Mouse (Mus musculus): ENCODE data around the gene Gm20388. TPM values are rescaled to one million over a fixed set of nuclear protein-coding genes. Genes with fewer than 3 reads are reported as not detected.
A peak's percentile ranks its signal among the peaks of the same experiment; 100 is the strongest.

The Gm20388 gene
- polyA plus RNA-seq, 1 experiment from 2014 or later, result not detected

GRCm38 (mm10) chr8:121391254-121391653, 1480.6 kb downstream of the Gm20388 start:
- Histone ChIP-seq H3K36me3 (ENCODE audit: control insufficient read depth, insufficient read depth) (no peaks in the 10 kb centered on the region), H3K4me1 (replicated peaks; ENCODE audit: control insufficient read depth, insufficient read depth, low read length) (no peaks in the 10 kb centered on the region), H3K27ac (ENCODE audit: low read depth, low read length) (no peak overlapping the region), H3K4me2 (replicated peaks; ENCODE audit: low read depth) (no peak overlapping the region), H3K9ac (ENCODE audit: low read depth, low read length) (no peak overlapping the region), H3K9me3 (ENCODE audit: control insufficient read depth) (no peaks in the 10 kb centered on the region), H3K27me3 (replicated peaks; ENCODE audit: control insufficient read depth, insufficient read depth, low read length) (peaks cover 56% of the 10 kb centered on the region), H3K4me3 (ENCODE audit: low read depth, low read length) (no peak overlapping the region)
- no peak for ATAC-seq
- no peak for TF ChIP-seq CTCF (IDR thresholded peaks at IDR 0.05; ENCODE audit: low read depth)
- WGBS, result 34% methylated on average over 9 of the region's 9 CpGs

GRCm38 (mm10) chr8:121391771-121392170, 1481.1 kb downstream of the Gm20388 start:
- no peak for ATAC-seq
- 19% methylated on average over 12 of the region's 12 CpGs for WGBS
- Histone ChIP-seq H3K4me1 (replicated peaks; ENCODE audit: control insufficient read depth, insufficient read depth, low read length) (no peaks in the 10 kb centered on the region), H3K9ac (ENCODE audit: low read depth, low read length) (no peak overlapping the region), H3K4me2 (replicated peaks; ENCODE audit: low read depth) (no peak overlapping the region), H3K9me3 (ENCODE audit: control insufficient read depth) (no peaks in the 10 kb centered on the region), H3K4me3 (ENCODE audit: low read depth, low read length) (no peak overlapping the region), H3K27me3 (replicated peaks; ENCODE audit: control insufficient read depth, insufficient read depth, low read length) (peaks cover 61% of the 10 kb centered on the region), H3K36me3 (ENCODE audit: control insufficient read depth, insufficient read depth) (no peaks in the 10 kb centered on the region), H3K27ac (ENCODE audit: low read depth, low read length) (no peak overlapping the region)
- no peak for TF ChIP-seq CTCF (IDR thresholded peaks at IDR 0.05; ENCODE audit: low read depth)

GRCm38 (mm10) chr8:121392482-121392881, 1481.8 kb downstream of the Gm20388 start:
- Histone ChIP-seq H3K36me3 (ENCODE audit: control insufficient read depth, insufficient read depth) (no peaks in the 10 kb centered on the region), H3K27me3 (replicated peaks; ENCODE audit: control insufficient read depth, insufficient read depth, low read length) (peaks cover 64% of the 10 kb centered on the region), H3K4me1 (replicated peaks; ENCODE audit: control insufficient read depth, insufficient read depth, low read length) (no peaks in the 10 kb centered on the region), H3K27ac (ENCODE audit: low read depth, low read length) (no peak overlapping the region), H3K9ac (ENCODE audit: low read depth, low read length) (no peak overlapping the region), H3K4me3 (ENCODE audit: low read depth, low read length) (no peak overlapping the region), H3K9me3 (ENCODE audit: control insufficient read depth) (no peaks in the 10 kb centered on the region), H3K4me2 (replicated peaks; ENCODE audit: low read depth) (no peak overlapping the region)
- ATAC-seq, result no peak
- no peak for TF ChIP-seq CTCF (IDR thresholded peaks at IDR 0.05; ENCODE audit: low read depth)
- WGBS, result 34% methylated on average over 10 of the region's 10 CpGs

DNA sequence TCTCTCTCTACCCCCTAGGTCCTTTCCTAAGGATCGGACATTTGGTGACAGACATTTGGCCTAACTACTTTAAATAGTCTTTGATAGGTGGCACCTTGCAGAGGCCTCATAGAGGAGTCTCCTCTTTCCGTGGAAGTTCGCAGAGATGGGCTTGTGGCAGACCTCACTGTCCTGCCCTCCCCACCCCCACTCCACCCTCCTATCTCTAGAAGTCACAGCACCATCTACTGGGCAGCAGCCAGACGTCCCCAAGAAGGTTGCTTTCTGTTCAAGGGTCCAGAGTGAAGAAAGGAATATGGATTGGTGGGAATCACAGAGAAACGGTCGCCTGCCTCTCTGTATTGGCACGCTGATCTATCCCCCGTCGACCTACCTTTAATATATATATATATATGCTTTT, 1482.5 kb downstream of the Gm20388 start:
- no peak overlapping the region for H3K27ac ChIP-seq (ENCODE audit: low read depth, low read length)
- no peaks in the 10 kb centered on the region for H3K36me3 ChIP-seq (ENCODE audit: control insufficient read depth, insufficient read depth)
- H3K27me3 ChIP-seq (replicated peaks; ENCODE audit: control insufficient read depth, insufficient read depth, low read length), result peaks cover 69% of the 10 kb centered on the region
- H3K4me2 ChIP-seq (replicated peaks; ENCODE audit: low read depth), result no peak overlapping the region
- H3K4me1 ChIP-seq (replicated peaks; ENCODE audit: control insufficient read depth, insufficient read depth, low read length), result no peaks in the 10 kb centered on the region
- TF ChIP-seq CTCF (IDR thresholded peaks at IDR 0.05; ENCODE audit: low read depth), result peak; percentile 78
- H3K9ac ChIP-seq (ENCODE audit: low read depth, low read length), result no peak overlapping the region
- H3K9me3 ChIP-seq (ENCODE audit: control insufficient read depth), result no peaks in the 10 kb centered on the region
- 13% methylated on average over 9 of the region's 9 CpGs for WGBS
- no peak for ATAC-seq
- no peak overlapping the region for H3K4me3 ChIP-seq (ENCODE audit: low read depth, low read length)

GRCm38 (mm10) chr8:121394686-121395085, 1484.0 kb downstream of the Gm20388 start:
- Histone ChIP-seq H3K27me3 (replicated peaks; ENCODE audit: control insufficient read depth, insufficient read depth, low read length) (peaks cover 72% of the 10 kb centered on the region), H3K27ac (ENCODE audit: low read depth, low read length) (no peak overlapping the region), H3K36me3 (ENCODE audit: control insufficient read depth, insufficient read depth) (no peaks in the 10 kb centered on the region), H3K4me2 (replicated peaks; ENCODE audit: low read depth) (no peak overlapping the region), H3K9me3 (ENCODE audit: control insufficient read depth) (no peaks in the 10 kb centered on the region), H3K4me1 (replicated peaks; ENCODE audit: control insufficient read depth, insufficient read depth, low read length) (no peaks in the 10 kb centered on the region), H3K9ac (ENCODE audit: low read depth, low read length) (no peak overlapping the region), H3K4me3 (ENCODE audit: low read depth, low read length) (no peak overlapping the region)
- TF ChIP-seq CTCF (IDR thresholded peaks at IDR 0.05; ENCODE audit: low read depth), result no peak
- ATAC-seq, result no peak
- 75% methylated on average over 5 of the region's 5 CpGs for WGBS

- Histone ChIP-seq H3K9me3 (ENCODE audit: control insufficient read depth) (no peaks in the 10 kb centered on the region), H3K27ac (ENCODE audit: low read depth, low read length) (no peak overlapping the region), H3K4me1 (replicated peaks; ENCODE audit: control insufficient read depth, insufficient read depth, low read length) (no peaks in the 10 kb centered on the region), H3K9ac (ENCODE audit: low read depth, low read length) (no peak overlapping the region), H3K27me3 (replicated peaks; ENCODE audit: control insufficient read depth, insufficient read depth, low read length) (peaks cover 65% of the 10 kb centered on the region), H3K36me3 (ENCODE audit: control insufficient read depth, insufficient read depth) (no peaks in the 10 kb centered on the region), H3K4me3 (ENCODE audit: low read depth, low read length) (no peak overlapping the region), H3K4me2 (replicated peaks; ENCODE audit: low read depth) (no peak overlapping the region)
- WGBS, result 72% methylated on average over 11 of the region's 11 CpGs
- TF ChIP-seq CTCF (IDR thresholded peaks at IDR 0.05; ENCODE audit: low read depth), result no peak
- no peak for ATAC-seq
Measured at GRCm38 (mm10) chr8:121395316-121395715, 1484.7 kb downstream of the Gm20388 start.

DNA sequence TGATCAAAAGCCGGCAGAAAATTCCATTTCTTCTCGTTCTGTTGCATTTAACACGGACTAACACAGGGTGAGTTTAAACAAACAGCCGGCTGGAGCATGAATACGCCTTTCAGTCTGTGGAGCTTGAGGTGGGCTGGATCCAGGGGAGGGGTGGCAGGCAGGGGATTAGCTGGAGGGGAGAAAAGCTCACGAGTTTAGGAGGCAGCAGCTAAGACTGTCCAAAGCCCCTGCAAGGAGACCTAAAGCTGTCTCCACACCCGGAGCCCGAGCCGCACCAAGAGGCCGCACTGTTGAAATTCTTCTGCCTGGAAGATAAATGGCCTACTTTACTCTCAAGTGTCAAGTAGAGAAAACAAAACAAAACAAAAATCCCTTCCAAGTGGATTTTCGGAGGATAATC, 1485.5 kb downstream of the Gm20388 start:
- H3K4me3 ChIP-seq (ENCODE audit: low read depth, low read length), result no peak overlapping the region

More for the DNA sequence above, 1485.5 kb downstream of the Gm20388 start:
- no peaks in the 10 kb centered on the region for H3K36me3 ChIP-seq (ENCODE audit: control insufficient read depth, insufficient read depth)
- ATAC-seq, result no peak
- WGBS, result 37% methylated on average over 11 of the region's 11 CpGs
- H3K4me2 ChIP-seq (replicated peaks; ENCODE audit: low read depth), result no peak overlapping the region
- H3K4me1 ChIP-seq (replicated peaks; ENCODE audit: control insufficient read depth, insufficient read depth, low read length), result no peaks in the 10 kb centered on the region
- no peak overlapping the region for H3K27ac ChIP-seq (ENCODE audit: low read depth, low read length)
- H3K27me3 ChIP-seq (replicated peaks; ENCODE audit: control insufficient read depth, insufficient read depth, low read length), result peaks cover 57% of the 10 kb centered on the region
- no peaks in the 10 kb centered on the region for H3K9me3 ChIP-seq (ENCODE audit: control insufficient read depth)
- H3K9ac ChIP-seq (ENCODE audit: low read depth, low read length), result no peak overlapping the region
- TF ChIP-seq CTCF (IDR thresholded peaks at IDR 0.05; ENCODE audit: low read depth), result no peak
